Mouse (Mus musculus) mouse embryonic stem cell (cell line): ENCODE measurements around the gene Iqschfp.

ENCODE experiments used
- in situ Hi-C, 2 experiments: fragments of 300-500 bp; cut with MboI; formaldehyde crosslinking; loops; 1 replicate in 1 of 2; 3 replicates in 1 of 2; pipeline ENCODE4 v1.14.3; 2019 to 2020; ENCODE audit warnings: low sequenced_read_pairs in 2 of 2, low pct_unique_long_range_greater_than_20kb in 1 of 2, mixed read lengths in 1 of 2; ENCODE audit not compliant: unreplicated experiment in 1 of 2

Gene Iqschfp

DNA sequence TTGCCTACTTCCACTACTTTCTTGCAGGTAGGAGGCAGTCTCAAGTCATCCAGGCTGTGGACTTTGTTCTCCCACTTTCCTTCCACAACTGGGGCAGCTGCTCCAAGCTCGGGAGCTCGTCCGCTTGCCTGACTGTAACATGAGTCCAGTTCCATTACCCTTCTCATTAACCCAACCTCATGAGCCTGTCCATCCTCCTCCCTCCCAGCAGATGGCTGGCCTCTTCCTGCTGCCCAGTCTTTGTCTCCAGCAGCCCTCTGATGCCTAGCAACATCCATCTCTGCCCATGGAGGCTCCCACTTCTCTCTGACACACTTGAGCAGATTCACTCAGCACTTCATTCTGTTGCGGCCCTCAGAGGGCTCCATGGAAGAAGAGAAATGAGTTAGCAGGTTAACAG lies 377.2 kb downstream of the Iqschfp start:
- in situ Hi-C loops, result no loop called here

DNA sequence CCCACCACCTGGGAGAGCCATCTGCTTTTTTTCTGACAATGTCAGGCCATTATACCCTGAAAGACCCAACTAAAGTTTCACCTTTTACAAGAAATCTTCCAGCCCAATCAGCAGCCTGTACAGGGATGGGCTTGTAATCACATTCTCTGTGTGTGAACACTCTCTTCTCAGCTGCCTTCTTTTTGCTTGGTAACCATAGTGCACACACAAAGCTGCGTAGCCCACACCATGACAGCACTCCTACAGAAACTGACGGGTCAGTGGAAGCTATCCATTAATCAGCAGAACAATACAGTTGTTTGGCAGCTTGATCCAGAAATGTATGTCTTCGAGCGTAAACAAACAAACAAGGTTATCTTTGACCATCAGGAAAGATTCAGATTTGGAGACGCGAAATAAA lies 378.2 kb downstream of the Iqschfp start:
- in situ Hi-C loops, result no loop called here

DNA sequence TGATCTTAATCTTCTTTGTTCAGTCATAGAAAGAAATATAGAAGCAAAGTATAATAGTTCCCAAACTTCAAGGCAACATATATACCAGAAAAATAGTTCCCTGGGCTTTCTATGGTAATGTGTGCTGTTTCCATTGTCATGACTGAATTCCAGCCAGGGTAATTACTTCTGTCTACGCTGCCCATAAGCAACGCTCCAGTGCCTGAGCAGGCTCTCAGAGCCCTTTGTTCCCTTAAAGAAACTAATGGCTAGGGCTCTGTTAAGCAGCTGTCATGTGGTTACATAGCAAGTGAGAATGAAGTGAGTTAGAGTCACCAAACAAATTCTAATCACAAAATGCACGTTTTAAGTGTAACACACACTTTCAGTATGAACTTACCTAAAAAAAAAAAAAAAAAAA lies 379.4 kb downstream of the Iqschfp start:
- in situ Hi-C loops, result no loop called here

DNA sequence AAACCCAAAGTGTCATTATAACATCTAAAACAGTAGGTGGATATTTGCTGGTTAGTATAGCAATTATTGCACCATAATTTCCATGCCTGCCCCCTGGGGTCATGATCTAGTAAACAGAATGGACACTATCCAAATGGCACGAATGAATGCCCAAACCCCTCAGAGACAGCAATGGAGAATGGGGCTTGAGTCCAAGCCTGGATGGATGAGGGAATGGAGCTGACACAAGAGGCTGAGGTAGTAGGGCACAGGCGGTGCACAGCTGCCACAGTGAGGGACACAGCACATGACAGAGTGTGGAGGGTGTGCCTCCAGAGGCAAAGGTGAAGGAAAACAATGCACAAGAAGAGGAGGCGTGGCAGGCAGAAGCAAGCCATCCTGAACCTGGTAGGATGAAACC lies 379.8 kb downstream of the Iqschfp start:
- in situ Hi-C loops, result no loop called here

DNA sequence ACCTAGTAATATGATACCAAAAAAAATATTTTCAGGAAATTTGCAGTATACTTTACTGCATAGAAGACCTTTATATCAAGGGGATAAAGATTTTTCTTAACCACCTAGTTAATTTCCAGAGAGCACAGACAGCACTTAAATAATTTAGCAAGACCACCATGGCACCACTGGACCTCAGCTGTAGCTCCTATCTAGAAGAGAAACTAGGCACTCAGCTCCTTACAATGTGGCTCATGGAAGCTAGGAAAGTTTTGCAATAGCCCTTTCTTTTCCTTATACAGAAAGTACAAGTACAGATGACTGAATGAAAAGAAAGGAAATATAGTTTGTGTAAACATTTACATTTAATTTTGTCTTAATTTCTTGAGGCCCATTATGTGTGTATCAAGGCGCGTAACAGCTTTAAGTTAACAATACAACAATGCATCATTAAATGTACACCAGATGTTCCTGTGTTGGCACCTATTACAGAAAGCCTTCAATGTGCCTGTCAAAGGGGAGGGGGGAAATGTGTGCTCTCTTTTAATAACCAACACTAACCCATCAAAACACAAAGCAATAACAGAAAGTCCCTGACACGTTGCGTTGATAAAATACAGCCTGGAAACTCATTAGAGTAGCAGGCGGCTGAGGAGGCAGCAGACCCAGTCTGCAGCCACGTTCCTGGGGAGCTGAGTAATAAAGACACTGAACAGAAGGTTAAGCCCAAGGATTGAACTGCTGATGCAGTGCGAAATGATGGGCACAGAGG lies 391.0 kb downstream of the Iqschfp start:
- in situ Hi-C loops, result no loop called here

DNA sequence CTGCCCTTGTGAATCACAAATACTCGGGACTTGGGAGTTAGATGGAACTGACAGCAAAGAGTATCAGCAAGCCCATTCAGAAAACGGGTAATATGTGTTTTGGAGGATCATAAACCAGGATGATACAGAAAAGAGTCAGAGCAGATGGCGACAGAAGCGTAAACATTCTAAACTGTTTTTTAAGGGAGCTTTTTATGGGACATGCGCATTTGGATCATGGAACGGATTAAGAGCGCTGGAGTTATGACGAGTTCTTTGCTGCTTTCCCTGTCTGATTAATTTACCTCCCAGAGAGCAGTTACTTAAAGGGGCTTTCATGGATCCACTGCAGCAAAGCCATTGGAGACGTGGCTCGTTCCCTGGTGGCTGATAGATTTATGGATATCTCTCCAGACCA lies 391.6 kb downstream of the Iqschfp start:
- in situ Hi-C loops, result no loop called here

DNA sequence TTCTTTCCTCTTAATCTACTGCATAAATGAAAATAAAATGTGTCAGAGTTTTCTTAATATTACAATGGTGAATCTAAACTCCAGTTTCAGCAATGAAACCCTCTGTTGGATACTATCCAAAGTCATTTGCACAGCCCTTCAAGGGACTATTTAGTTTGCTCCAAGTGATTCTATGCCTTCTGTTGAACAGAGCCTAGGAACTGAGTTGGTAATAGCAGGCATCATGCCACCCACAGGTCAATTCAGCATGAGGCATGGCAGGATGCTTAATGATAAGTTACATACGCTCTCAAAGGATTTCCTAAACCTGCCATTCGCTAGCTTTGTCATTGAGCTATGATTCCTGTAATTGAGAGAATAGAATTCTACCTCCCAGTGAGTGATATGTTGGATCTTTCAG lies 392.5 kb downstream of the Iqschfp start:
- in situ Hi-C loops, result no loop called here

DNA sequence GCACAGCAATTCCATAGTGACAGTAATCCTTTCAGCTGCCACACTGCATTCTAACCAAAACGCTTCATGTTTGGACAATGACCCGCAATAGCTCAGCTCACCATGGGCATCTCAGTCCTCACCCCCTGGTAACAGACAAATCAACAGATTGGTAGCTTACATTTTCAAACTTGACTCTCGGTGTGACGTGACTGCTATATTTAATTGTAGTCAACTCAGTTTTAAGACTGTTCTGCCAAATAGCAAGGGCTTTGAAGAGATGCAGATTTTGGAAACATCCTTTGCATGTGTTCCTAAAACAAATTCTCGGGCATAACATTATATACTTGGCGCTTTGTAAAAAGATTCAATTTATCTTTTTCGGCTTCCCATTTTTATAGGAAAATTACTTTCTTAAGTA lies 404.7 kb downstream of the Iqschfp start:
- in situ Hi-C loops, result no loop called here

DNA sequence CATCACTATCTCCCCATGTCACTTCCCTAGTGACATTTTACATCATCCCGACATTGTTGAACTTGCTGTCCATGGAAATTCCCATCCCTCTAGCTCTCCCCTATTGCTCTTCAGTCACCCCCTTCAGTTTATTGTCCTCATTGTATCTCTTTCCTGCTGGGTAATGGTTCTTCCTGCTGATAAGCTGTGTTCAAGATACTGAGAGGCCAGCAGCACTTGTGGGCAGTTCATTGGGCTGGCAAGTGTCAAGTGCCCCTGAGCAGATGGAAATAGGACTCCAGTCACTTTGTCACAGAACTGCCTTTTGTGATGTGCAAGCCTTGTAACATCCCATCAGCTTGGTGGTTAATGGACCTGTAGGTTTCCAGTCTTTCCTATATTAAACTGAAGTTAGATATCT lies 413.6 kb downstream of the Iqschfp start:
- in situ Hi-C loops, result no loop called here

DNA sequence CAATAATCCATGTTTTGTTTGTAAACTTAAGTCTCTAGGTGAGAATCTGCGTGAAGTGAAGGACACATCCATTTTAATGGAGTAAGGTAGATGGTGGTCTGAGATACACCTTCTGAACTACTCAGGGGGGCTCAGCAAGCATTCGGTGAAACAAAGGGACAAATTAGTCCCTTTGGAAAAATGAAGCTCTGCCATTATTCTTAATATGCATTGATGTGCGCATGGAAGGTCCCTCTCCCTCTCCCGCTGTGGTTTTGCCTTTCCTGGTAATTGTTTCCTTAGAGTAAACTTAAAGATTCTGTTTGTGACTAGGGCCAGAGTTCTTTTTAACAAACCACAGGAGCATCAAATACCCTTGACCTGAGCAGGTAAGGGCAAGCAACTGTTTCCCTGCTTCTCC lies 414.7 kb downstream of the Iqschfp start:
- in situ Hi-C loops, result no loop called here

DNA sequence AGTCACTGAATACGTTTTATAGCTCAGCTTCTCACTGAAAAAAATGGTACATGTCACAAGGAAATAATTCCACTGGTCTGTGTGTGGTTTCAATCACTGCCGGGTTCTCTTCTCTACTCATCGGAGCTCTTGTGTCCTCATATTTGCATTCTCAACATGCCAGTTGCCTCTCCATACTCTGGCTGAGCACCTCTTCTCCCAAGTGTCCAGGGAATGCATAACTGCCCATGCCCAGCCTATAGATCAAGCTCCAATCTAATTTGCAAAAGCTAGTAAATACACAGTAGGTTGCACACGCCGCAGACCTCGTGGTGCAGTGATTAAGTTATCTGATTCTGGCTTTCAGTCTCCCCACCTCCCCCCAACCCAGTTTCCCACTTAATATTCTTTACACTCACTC lies 433.5 kb downstream of the Iqschfp start:
- in situ Hi-C loops, result no loop called here

DNA sequence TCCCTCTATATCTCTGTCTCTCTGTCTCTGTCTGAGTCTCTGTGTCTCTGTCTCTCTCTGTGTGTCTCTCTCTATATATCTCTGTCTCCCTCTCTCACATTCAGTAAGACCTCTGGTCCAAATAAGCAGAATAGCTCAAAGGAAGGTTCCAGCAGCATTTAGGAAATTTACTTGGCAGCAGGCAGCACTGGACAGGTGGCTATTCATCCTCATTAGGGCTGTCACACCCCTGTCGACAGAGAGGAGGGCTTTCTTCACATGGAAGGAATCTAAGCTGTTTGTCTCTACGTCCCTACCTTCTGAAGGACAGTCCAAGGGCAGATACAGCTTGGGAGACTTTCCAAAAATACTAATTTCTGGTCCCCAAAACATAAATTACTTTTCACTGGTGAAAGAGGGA lies 440.5 kb downstream of the Iqschfp start:
- in situ Hi-C loops, result no loop called here

DNA sequence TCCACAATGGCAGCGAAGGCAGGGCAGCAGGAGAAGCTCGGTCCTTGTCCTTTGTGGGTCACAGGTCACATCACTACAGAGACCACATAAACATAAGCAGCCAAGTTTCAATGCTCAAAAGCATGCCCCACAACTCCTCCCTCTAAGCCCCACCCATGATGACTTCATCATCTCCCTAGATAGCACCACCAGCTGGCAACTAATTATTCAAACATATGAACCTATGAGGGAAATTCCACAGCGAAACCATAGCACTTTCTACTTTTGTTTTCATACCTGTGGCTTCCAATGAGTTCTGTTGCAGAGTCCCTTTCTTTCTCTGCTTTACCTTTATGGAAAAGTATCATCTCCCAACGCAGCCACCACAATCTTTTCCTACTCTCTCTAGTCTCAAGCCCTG lies 443.5 kb downstream of the Iqschfp start:
- in situ Hi-C loops, result no loop called here

DNA sequence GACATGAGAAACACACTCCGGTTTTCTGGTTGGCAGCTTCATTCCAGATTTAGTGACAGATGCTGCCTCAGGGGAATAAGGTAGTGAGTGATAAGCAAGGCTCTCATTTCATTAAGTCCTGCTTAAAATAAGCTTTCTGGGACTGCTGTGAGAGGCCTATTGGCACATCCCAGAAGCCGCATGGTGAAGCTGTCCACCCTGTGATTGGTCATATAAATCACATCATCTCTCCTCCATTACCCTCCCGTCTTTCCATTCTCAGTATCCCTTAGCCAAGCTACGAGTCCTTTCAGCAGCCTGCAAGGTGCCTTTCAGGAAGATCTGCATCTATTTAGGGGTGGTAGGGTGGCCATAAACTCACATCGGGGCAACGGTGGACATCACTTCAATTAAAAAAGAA lies 458.6 kb downstream of the Iqschfp start:
- in situ Hi-C loops, result no loop called here

DNA sequence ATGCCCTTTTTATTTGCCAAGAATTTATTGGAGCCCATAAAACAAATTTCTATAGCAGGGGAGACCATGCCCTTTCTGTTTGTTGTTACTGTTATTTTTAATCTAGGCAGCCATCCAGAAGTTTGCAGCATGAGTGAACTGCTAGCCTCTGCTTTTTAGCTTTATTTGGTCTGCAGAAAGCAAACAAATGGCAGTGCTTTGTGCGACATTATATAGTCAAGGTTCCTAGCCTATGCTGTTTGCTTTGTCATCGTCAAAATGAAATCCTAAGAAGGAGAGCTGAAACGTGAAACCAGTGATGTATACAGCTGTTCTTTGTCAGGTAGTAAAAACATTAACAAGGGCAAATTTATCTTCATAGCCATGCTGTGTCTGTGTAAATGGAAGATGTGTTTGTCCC lies 459.4 kb downstream of the Iqschfp start:
- in situ Hi-C loops, result no loop called here

DNA sequence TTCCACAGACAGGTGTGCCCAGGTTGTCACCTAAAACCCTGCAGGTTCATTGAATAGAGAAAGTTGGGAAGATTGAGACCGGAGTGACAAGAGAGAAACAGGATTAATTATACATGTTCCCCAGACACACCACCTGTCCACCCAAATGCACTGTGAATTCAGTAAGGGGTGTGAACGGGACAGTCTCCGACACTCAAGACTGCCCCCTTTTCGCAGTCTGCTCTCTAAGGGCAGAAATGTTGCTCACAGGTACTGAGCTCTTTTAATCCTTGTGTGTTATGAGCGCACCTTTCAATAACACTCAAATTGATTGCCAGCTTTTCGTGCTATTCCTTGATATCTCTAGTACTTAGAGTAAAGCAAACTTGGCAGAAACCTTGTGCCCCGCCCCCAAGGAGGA lies 460.9 kb downstream of the Iqschfp start:
- in situ Hi-C loops, result no loop called here

DNA sequence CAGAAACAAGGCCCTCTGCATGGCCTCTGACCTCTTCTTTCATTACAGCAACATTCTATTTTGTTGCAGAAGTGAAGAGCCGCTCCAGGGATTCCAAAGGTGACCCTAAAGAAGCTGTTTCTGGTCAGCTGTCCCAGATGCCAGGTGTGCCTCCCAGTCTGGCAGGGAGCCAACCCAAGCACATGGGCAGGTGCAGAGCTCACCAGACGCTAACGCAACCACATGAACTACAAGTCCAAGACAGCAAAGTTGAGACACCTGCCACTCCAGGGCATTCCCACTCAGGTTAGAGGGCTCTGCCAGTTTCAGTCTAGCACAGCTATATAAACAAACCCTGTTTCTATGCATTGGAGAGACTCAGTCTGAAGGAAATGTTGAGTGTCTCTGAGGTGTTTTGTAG lies 461.5 kb downstream of the Iqschfp start:
- in situ Hi-C loops, result no loop called here

DNA sequence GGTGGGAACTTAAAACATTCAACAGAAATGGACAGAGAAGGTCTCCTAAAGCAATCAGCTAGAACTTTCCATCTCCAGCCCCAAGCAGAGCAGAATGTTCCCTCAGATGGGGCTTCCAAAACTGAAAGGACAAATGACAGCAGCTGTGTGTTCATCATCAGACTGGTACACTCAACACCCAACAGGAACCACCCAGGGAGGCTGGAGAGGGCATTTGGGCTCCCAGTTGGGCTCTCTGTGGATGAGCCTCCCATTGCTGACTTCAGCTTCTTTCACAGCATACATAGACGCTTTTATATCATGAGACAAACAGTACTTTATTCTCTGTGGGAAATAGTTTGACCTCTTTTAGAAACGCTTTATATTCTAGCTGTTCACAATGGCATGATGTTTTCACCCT lies 464.5 kb downstream of the Iqschfp start:
- in situ Hi-C loops, result no loop called here

DNA sequence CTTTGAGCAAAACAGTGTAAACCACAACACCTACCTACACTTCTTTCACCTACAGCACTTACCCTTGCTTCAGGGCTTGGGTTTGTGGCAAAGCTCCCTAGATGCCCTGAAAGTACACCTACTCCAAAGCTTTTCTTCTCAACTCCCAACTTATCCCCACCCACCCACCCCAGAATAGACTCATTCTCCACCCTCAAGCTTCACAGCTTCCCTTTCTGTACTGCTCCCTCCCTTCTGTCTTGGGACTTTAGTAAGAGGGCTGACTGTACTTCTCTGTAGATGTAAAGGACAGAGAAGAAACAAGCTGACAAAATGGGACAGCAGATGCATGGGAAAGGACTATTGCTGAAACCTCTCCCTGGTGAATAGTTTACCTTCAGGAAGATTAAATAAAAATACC lies 476.0 kb downstream of the Iqschfp start:
- in situ Hi-C loops, result no loop called here

DNA sequence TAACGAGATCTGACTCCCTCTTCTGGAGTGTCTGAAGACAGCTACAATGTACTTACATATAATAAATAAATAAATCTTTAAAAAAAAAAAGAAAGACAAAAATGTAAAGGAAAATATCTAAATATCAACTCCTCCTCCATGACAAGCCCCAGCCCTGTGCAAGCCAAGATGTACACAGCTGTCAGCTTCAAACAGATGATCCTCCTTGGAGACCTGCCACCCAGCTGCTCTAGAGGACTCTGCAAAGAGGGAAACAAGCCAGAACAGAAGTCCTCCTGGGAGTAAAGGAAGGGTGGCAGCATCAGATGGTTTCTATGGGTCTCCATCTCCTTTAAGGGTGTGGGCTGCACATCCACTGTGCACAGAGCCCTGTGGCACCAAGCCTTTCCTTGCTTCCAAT lies 480.9 kb downstream of the Iqschfp start:
- in situ Hi-C loops, result no loop called here

DNA sequence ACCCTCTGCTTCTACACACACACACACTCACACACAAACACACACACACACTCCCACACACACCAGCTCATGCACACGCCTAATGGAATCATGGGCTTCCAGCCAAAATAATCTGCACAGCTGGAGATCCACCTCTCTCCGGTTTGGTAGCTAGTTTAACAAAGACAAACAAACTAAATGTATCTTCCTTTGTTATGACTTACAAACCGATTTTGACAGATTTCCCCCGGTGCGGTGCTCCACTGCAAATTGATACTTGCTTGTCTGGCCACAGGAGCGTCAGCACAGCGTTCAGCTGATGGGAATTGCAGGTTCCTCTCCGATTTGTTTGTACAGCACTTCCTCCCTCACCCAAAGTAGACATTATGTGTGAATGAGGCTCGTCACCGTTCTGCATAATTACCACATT lies 483.1 kb downstream of the Iqschfp start:
- in situ Hi-C loops, result no loop called here
